Mouse (Mus musculus) B cell, adult 2 months (primary cell): ENCODE data around the gene Nelfb.

Experiments used
- DNase-seq, 2 experiments: peaks; one replicate each; pipeline ENCODE4 v3.0.0; 2022

Nelfb gene

GRCm38 (mm10) chr2:25195211-25196156 lies 15.8 kb downstream of the Nelfb start:
- peak; percentile 92 to 94 for DNase-seq

GRCm38 (mm10) chr2:25194486-25195171 lies 16.7 kb downstream of the Nelfb start:
- peak; percentile 43 to 50 for DNase-seq

GRCm38 (mm10) chr2:25194006-25194405 lies 17.3 kb downstream of the Nelfb start:
- peak in 1 of 2 experiments; percentile 13 for DNase-seq

GRCm38 (mm10) chr2:25193330-25193770 lies 17.9 kb downstream of the Nelfb start:
- DNase-seq = peak; percentile 82 to 84

- no peak for DNase-seq
Measured at GRCm38 (mm10) chr2:25187841-25188240, 23.4 kb downstream of the Nelfb start.

- no peak for DNase-seq
Measured at GRCm38 (mm10) chr2:25186575-25186930, 24.7 kb downstream of the Nelfb start.

GRCm38 (mm10) chr2:25185625-25186574 lies 25.4 kb downstream of the Nelfb start:
- peak; percentile 62 to 65 for DNase-seq

GRCm38 (mm10) chr2:25184496-25184895 lies 26.8 kb downstream of the Nelfb start:
- DNase-seq = no peak

GRCm38 (mm10) chr2:25183336-25183735 lies 28.0 kb downstream of the Nelfb start:
- peak; percentile 42 to 47 for DNase-seq

GRCm38 (mm10) chr2:25182664-25183063 lies 28.6 kb downstream of the Nelfb start:
- DNase-seq = no peak

GRCm38 (mm10) chr2:25181891-25182397 lies 29.3 kb downstream of the Nelfb start:
- no peak for DNase-seq

GRCm38 (mm10) chr2:25180973-25181890 lies 30.1 kb downstream of the Nelfb start:
- peak; percentile 59 to 60 for DNase-seq

GRCm38 (mm10) chr2:25180478-25180903 lies 30.8 kb downstream of the Nelfb start, which contains the start of gene Nrarp:
Gene Nrarp, plus strand, starts transcription at chr2:25180758.
- peak; percentile 94 to 95 for DNase-seq

GRCm38 (mm10) chr2:25179566-25180217 lies 31.6 kb downstream of the Nelfb start:
- no peak for DNase-seq

- DNase-seq = no peak
Measured at GRCm38 (mm10) chr2:25178285-25178972, 32.9 kb downstream of the Nelfb start.

GRCm38 (mm10) chr2:25177685-25178084 lies 33.6 kb downstream of the Nelfb start:
- DNase-seq = no peak

GRCm38 (mm10) chr2:25177076-25177475 lies 34.2 kb downstream of the Nelfb start:
- no peak for DNase-seq

GRCm38 (mm10) chr2:25176573-25176972 lies 34.7 kb downstream of the Nelfb start:
- DNase-seq = no peak

- no peak for DNase-seq
Measured at GRCm38 (mm10) chr2:25175690-25176078, 35.6 kb downstream of the Nelfb start.
